Comparison of ENCODE assay signal across 29 mouse cellular contexts in the genomic region with DNA sequence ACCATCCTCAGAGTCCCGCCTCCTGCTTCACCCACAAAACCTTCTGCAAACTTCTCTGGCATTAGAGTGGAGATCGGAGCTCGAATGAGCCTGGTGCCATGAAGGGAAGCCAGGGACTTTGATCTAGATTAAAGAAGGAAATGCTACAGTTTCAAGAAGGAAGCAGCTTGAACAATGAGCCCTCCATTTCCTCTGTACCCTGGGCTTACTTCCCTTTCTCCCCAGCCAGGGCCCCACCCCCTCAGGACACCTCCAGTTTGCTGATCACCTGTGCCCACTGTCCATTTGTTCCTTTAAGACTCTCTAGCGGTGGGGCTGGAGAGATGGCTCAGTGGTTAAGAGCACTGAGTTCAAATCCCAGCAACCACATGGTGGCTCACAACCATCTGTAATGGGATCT. TPM values are rescaled to one million over a fixed set of nuclear protein-coding genes. Genes with fewer than 3 reads are reported as not detected.
A peak's percentile ranks its signal among the peaks of the same experiment; 100 is the strongest.
DNase-seq lines count a peak whose midpoint lies in the region; ATAC-seq and TF ChIP-seq lines count a peak whose summit lies in the region.
"Had no signal": no experiment of that assay in that cellular context is flagged by ENCODE, and none has a peak within 500 bp of the region (broad histone marks: within the 10 kb centered on the region; RNA-seq: fewer than 3 reads in every experiment).

No protein-coding gene starts in this region.

- no peaks in the 10 kb centered on the region for H3K27me3 ChIP-seq in liver, postnatal 0 days (ENCODE audit: insufficient read depth, low read length)
- no peaks in the 10 kb centered on the region for H3K27me3 ChIP-seq in liver, embryonic 11.5 days (replicated peaks; ENCODE audit: control insufficient read depth, insufficient read depth, low read length)
- no peaks in the 10 kb centered on the region for H3K27me3 ChIP-seq in spleen, adult 2 months (ENCODE audit: control insufficient read depth, insufficient read depth, low read length)
- no peaks in the 10 kb centered on the region for H3K27me3 ChIP-seq in limb, embryonic 10.5 days (ENCODE audit: low read depth, poor library complexity, severe bottlenecking)
- H3K27me3 ChIP-seq: embryonic facial prominence, embryonic 15.5 days; heart, embryonic 13.5 days; hindbrain, embryonic 15.5 days; intestine, embryonic 15.5 days; liver, embryonic 12.5 days; lung, embryonic 15.5 days had no signal

- WGBS in liver, postnatal 0 days (ENCODE audit: insufficient replicate concordance) = 40% methylated on average over 4 of the region's 4 CpGs
- WGBS in liver, embryonic 11.5 days = 56% methylated on average over 4 of the region's 4 CpGs
- WGBS in spleen, adult 2 months = 16% methylated on average over 4 of the region's 4 CpGs
- 84% methylated on average over 4 of the region's 4 CpGs for WGBS in limb, embryonic 10.5 days

- no peak overlapping the region for H3K4me2 ChIP-seq in liver, postnatal 0 days (ENCODE audit: low read depth, low read length)
- H3K4me2 ChIP-seq in liver, embryonic 11.5 days = no peak overlapping the region
- H3K4me2 ChIP-seq: embryonic facial prominence, embryonic 15.5 days; heart, embryonic 13.5 days; hindbrain, embryonic 15.5 days; intestine, embryonic 15.5 days; liver, embryonic 12.5 days; lung, embryonic 15.5 days; midbrain, embryonic 11.5 days had no signal

- no peak overlapping the region for H3K9ac ChIP-seq in liver, postnatal 0 days (replicated peaks)
- no peak overlapping the region for H3K9ac ChIP-seq in liver, embryonic 11.5 days (ENCODE audit: low read depth, low read length)
- H3K9ac ChIP-seq: embryonic facial prominence, embryonic 15.5 days; forebrain, postnatal 0 days; heart, embryonic 13.5 days; hindbrain, embryonic 15.5 days; intestine, embryonic 15.5 days; liver, embryonic 12.5 days; lung, embryonic 15.5 days had no signal

- TF ChIP-seq POLR2A in spleen, adult 2 months (IDR thresholded peaks at IDR 0.05; ENCODE audit: low read depth, low read length) = no peak

- peak; percentile 27 for DNase-seq in liver, postnatal 0 days
- DNase-seq in liver, embryonic 11.5 days (ENCODE audit: low spot score) = no peak
- DNase-seq in B cell, adult 2 months = peak; percentile 75 to 78
- DNase-seq in spleen, adult 2 months (ENCODE audit: low read depth in 1 of 2, low spot score in 2 of 2) = peak; percentile 33 to 67
- DNase-seq in limb, embryonic 10.5 days (ENCODE audit: low spot score) = no peak
- no peak for DNase-seq in right cerebral cortex, postnatal 10 days (ENCODE audit: low spot score in 2 of 2)
- DNase-seq: adrenal gland, adult 2 months; cerebellum, postnatal 10 days; forebrain, postnatal 0 days; kidney, postnatal 4 days; layer of hippocampus, adult 9-11 months; right cerebral cortex, adult 18-20 months had no signal

- peaks cover 3% of the 10 kb centered on the region; the same call in 1 of the 2 replicates for H3K4me1 ChIP-seq in liver, postnatal 0 days (ENCODE audit: insufficient read depth)
- peaks cover 4% of the 10 kb centered on the region; the same call in 1 of the 2 replicates for H3K4me1 ChIP-seq in liver, embryonic 11.5 days (replicated peaks; ENCODE audit: control insufficient read depth, insufficient read depth, low read length)
- peaks cover 9% of the 10 kb centered on the region; the same call in 1 of the 2 replicates for H3K4me1 ChIP-seq in spleen, adult 2 months (ENCODE audit: control insufficient read depth, insufficient read depth, insufficient read length)
- H3K4me1 ChIP-seq in limb, embryonic 10.5 days = peaks cover 11% of the 10 kb centered on the region
- H3K4me1 ChIP-seq: embryonic facial prominence, embryonic 15.5 days; heart, embryonic 13.5 days; hindbrain, embryonic 15.5 days; lung, embryonic 15.5 days had no signal

- H3K36me3 ChIP-seq in liver, postnatal 0 days (replicated peaks; ENCODE audit: insufficient read depth, low read length) = no peaks in the 10 kb centered on the region
- no peaks in the 10 kb centered on the region for H3K36me3 ChIP-seq in liver, embryonic 11.5 days (ENCODE audit: control insufficient read depth, insufficient read depth, low read length)
- H3K36me3 ChIP-seq in spleen, adult 2 months (ENCODE audit: control insufficient read depth, insufficient read depth, low read length) = no peaks in the 10 kb centered on the region
- no peaks in the 10 kb centered on the region for H3K36me3 ChIP-seq in limb, embryonic 10.5 days
- H3K36me3 ChIP-seq: embryonic facial prominence, embryonic 15.5 days; heart, embryonic 13.5 days; hindbrain, embryonic 15.5 days; intestine, embryonic 15.5 days; liver, embryonic 12.5 days; lung, embryonic 15.5 days had no signal

- TF ChIP-seq CTCF in liver, postnatal 0 days (IDR thresholded peaks at IDR 0.05; ENCODE audit: low read depth) = no peak
- TF ChIP-seq CTCF in spleen, adult 2 months (IDR thresholded peaks at IDR 0.05; ENCODE audit: extremely low read depth, insufficient read depth, insufficient read length, insufficient replicate concordance) = no peak

- 0 out of 2 replicates have a peak, but pooled peaks have one; percentile 7 for ATAC-seq in liver, postnatal 0 days
- no peak for ATAC-seq in liver, embryonic 11.5 days (replicated peaks; ENCODE audit: low FRiP score)
- peak; percentile 49 to 56; a peak in 3 of 4 replicates for ATAC-seq in hematopoietic stem cell, adult 5-6 weeks (replicated peaks in 1 of 2; ENCODE audit: insufficient read depth in 1 of 2, low FRiP score in 2 of 2, low TSS enrichment in 1 of 2, low read depth in 1 of 2, poor library complexity in 2 of 2, severe bottlenecking in 2 of 2)
- ATAC-seq: forebrain, postnatal 0 days; intestine, embryonic 15.5 days; liver, embryonic 12.5 days had no signal

- no peak overlapping the region for H3K4me3 ChIP-seq in liver, postnatal 0 days (ENCODE audit: low read depth, low read length)
- H3K4me3 ChIP-seq in liver, embryonic 11.5 days (ENCODE audit: low read depth, low read length) = no peak overlapping the region
- no peak overlapping the region for H3K4me3 ChIP-seq in spleen, adult 2 months (ENCODE audit: extremely low read depth, insufficient read depth, insufficient read length)
- H3K4me3 ChIP-seq in limb, embryonic 10.5 days = no peak overlapping the region
- H3K4me3 ChIP-seq: embryonic facial prominence, embryonic 15.5 days; heart, embryonic 13.5 days; hindbrain, embryonic 15.5 days; intestine, embryonic 15.5 days; left cerebral cortex, adult 2 months; liver, embryonic 12.5 days; lung, embryonic 15.5 days had no signal

- H3K9me3 ChIP-seq in liver, postnatal 0 days (ENCODE audit: low read length) = no peaks in the 10 kb centered on the region
- H3K9me3 ChIP-seq in liver, embryonic 11.5 days (ENCODE audit: control insufficient read depth, low read length) = no peaks in the 10 kb centered on the region
- H3K9me3 ChIP-seq in limb, embryonic 10.5 days (replicated peaks) = no peaks in the 10 kb centered on the region
- H3K9me3 ChIP-seq: embryonic facial prominence, embryonic 15.5 days; heart, embryonic 13.5 days; hindbrain, embryonic 15.5 days; intestine, embryonic 15.5 days; liver, embryonic 12.5 days; lung, embryonic 15.5 days had no signal

- no peak for TF ChIP-seq EP300 in liver, postnatal 0 days (IDR thresholded peaks at IDR 0.05; ENCODE audit: low read depth)

- 0 out of 2 replicates have a peak overlapping the region, but pooled peaks have one; percentile 31 for H3K27ac ChIP-seq in liver, postnatal 0 days (ENCODE audit: low read depth)
- no peak overlapping the region for H3K27ac ChIP-seq in liver, embryonic 11.5 days (ENCODE audit: low read depth, low read length)
- peak overlapping the region; percentile 70 for H3K27ac ChIP-seq in spleen, adult 2 months (ENCODE audit: insufficient read depth, low read length)
- H3K27ac ChIP-seq in limb, embryonic 10.5 days = no peak overlapping the region
- H3K27ac ChIP-seq: embryonic facial prominence, embryonic 15.5 days; heart, embryonic 13.5 days; hindbrain, embryonic 15.5 days; intestine, embryonic 15.5 days; left cerebral cortex, adult 2 months; liver, embryonic 12.5 days; lung, embryonic 15.5 days; stomach, postnatal 0 days had no signal

RNA-seq across cellular contexts. Expression of a gene that starts 6.3 kb away (rescaled TPM):
- polyA plus RNA-seq in liver, postnatal 0 days (2015; fragmentation: Nextera tagmentation; extraction: Ambion mirVana) = 2.2 TPM in 2 replicates
- 0.36 and 0.55 TPM in 2 replicates for polyA plus RNA-seq in liver, embryonic 11.5 days (2014; fragmentation: Nextera tagmentation; extraction: Ambion mirVana)
- total RNA-seq in hematopoietic stem cell, adult 5-6 weeks (2017) = 3.4 and 5.5 TPM in 2 replicates
- polyA plus RNA-seq in spleen, adult 2 months (2012; rRNA removed) = 10.1 and 12.6 TPM in 2 replicates
- polyA plus RNA-seq in limb, embryonic 10.5 days (2016; fragmentation: Nextera tagmentation; extraction: Ambion mirVana) = 0.09 and 0.24 TPM in 2 replicates
- polyA plus RNA-seq: midbrain, embryonic 11.5 days had no signal

RNA-seq across cellular contexts. Expression of a gene that starts 20.0 kb away (rescaled TPM):
- polyA plus RNA-seq in liver, postnatal 0 days (2015; fragmentation: Nextera tagmentation; extraction: Ambion mirVana) = 7.8 and 10.1 TPM in 2 replicates
- 4.1 and 4.4 TPM in 2 replicates for polyA plus RNA-seq in liver, embryonic 11.5 days (2014; fragmentation: Nextera tagmentation; extraction: Ambion mirVana)
- total RNA-seq in hematopoietic stem cell, adult 5-6 weeks (2017) = 52.4 and 61.4 TPM in 2 replicates
- 5.6 and 5.8 TPM in 2 replicates for polyA plus RNA-seq in spleen, adult 2 months (2012; rRNA removed)
- polyA plus RNA-seq in limb, embryonic 10.5 days (2016; fragmentation: Nextera tagmentation; extraction: Ambion mirVana) = 1.5 and 2.0 TPM in 2 replicates

RNA-seq across cellular contexts. Expression of a gene that starts 25.2 kb away (rescaled TPM):
- 10.4 and 15.3 TPM in 2 replicates for polyA plus RNA-seq in liver, postnatal 0 days (2015; fragmentation: Nextera tagmentation; extraction: Ambion mirVana)
- 37.1 and 40.3 TPM in 2 replicates for polyA plus RNA-seq in liver, embryonic 11.5 days (2014; fragmentation: Nextera tagmentation; extraction: Ambion mirVana)
- 15.2 and 15.3 TPM in 2 replicates for total RNA-seq in hematopoietic stem cell, adult 5-6 weeks (2017)
- 17.9 and 19.3 TPM in 2 replicates for polyA plus RNA-seq in spleen, adult 2 months (2012; rRNA removed)
- 42.3 and 48.6 TPM in 2 replicates for polyA plus RNA-seq in limb, embryonic 10.5 days (2016; fragmentation: Nextera tagmentation; extraction: Ambion mirVana)

RNA-seq across cellular contexts. Expression of a gene that starts 54.1 kb away (rescaled TPM):
- polyA plus RNA-seq in liver, postnatal 0 days (2015; fragmentation: Nextera tagmentation; extraction: Ambion mirVana) = 5.6 and 7.0 TPM in 2 replicates
- polyA plus RNA-seq in liver, embryonic 11.5 days (2014; fragmentation: Nextera tagmentation; extraction: Ambion mirVana) = 2.7 and 4.1 TPM in 2 replicates
- total RNA-seq in hematopoietic stem cell, adult 5-6 weeks (2017) = not detected in 2 replicates
- 0.20 and 0.22 TPM in 2 replicates for polyA plus RNA-seq in spleen, adult 2 months (2012; rRNA removed)
- polyA plus RNA-seq in limb, embryonic 10.5 days (2016; fragmentation: Nextera tagmentation; extraction: Ambion mirVana) = 0.09 and 0.11 TPM in 2 replicates
- total RNA-seq: forebrain, postnatal 0 days; heart, postnatal 25 days; left cerebral cortex, adult 2 months had no signal
- polyA plus RNA-seq: brain, embryonic 14.5 days; forebrain, postnatal 0 days; limb, embryonic 11.5 days; midbrain, embryonic 11.5 days; neural tube, embryonic 11.5 days had no signal

RNA-seq across cellular contexts. Expression of a gene that starts 58.3 kb away (rescaled TPM):
- polyA plus RNA-seq in liver, postnatal 0 days (2015; fragmentation: Nextera tagmentation; extraction: Ambion mirVana) = not detected in 2 replicates
- 0.12 TPM in 1 of 2 replicates, not detected in the other for polyA plus RNA-seq in liver, embryonic 11.5 days (2014; fragmentation: Nextera tagmentation; extraction: Ambion mirVana)
- not detected in 2 replicates for total RNA-seq in hematopoietic stem cell, adult 5-6 weeks (2017)
- polyA plus RNA-seq in spleen, adult 2 months (2012; rRNA removed) = not detected in 2 replicates
- polyA plus RNA-seq in limb, embryonic 10.5 days (2016; fragmentation: Nextera tagmentation; extraction: Ambion mirVana) = not detected in 2 replicates
- total RNA-seq: adrenal gland, adult 2 months; heart, postnatal 25 days had no signal
- polyA plus RNA-seq: adrenal gland, adult 2 months; C2C12; gonadal fat pad, adult 2 months; heart, embryonic 13.5 days; kidney, embryonic 14.5 days; liver, embryonic 12.5 days; lung, embryonic 15.5 days had no signal

Comparison
In these comparisons a context has a peak if more than half of its experiments do, and no peak if none do; other contexts are left out.
1. DNase-seq: peak in liver, postnatal 0 days (single experiment), B cell, adult 2 months (2 of 2) and spleen, adult 2 months (2 of 2); none in liver, embryonic 11.5 days (single experiment), limb, embryonic 10.5 days (single experiment) and right cerebral cortex, postnatal 10 days (0 of 2).
2. H3K27ac ChIP-seq: peak in liver, postnatal 0 days (single experiment) and spleen, adult 2 months (single experiment); none in liver, embryonic 11.5 days (single experiment) and limb, embryonic 10.5 days (single experiment).